Comparison of ENCODE assay signal across 8 mouse cellular contexts in genomic region chr9:96890266-96890665, GRCm38 (mm10). TPM values are rescaled to one million over a fixed set of nuclear protein-coding genes. Genes with fewer than 3 reads are reported as not detected.
DNase-seq lines count a peak whose midpoint lies in the region; ATAC-seq and TF ChIP-seq lines count a peak whose summit lies in the region.
"Had no signal": no experiment of that assay in that cellular context is flagged by ENCODE, and none has a peak within 500 bp of the region (broad histone marks: within the 10 kb centered on the region; RNA-seq: fewer than 3 reads in every experiment).

No protein-coding gene starts in this region.

- TF ChIP-seq CTCF in lung, embryonic 14.5 days (IDR thresholded peaks at IDR 0.05; ENCODE audit: low read depth) = no peak

- H3K27ac ChIP-seq in lung, embryonic 14.5 days (ENCODE audit: low read depth) = no peak overlapping the region
- H3K27ac ChIP-seq in embryonic facial prominence, embryonic 10.5 days (replicated peaks) = peak overlapping the region; percentile 95
- H3K27ac ChIP-seq in hindbrain, embryonic 14.5 days = peak overlapping the region; percentile 81
- peak overlapping the region; percentile 76 for H3K27ac ChIP-seq in neural tube, embryonic 13.5 days (replicated peaks)
- H3K27ac ChIP-seq: limb, embryonic 15.5 days had no signal

- H3K27me3 ChIP-seq in lung, embryonic 14.5 days (ENCODE audit: insufficient read depth, low read length) = peaks cover 18% of the 10 kb centered on the region
- H3K27me3 ChIP-seq in embryonic facial prominence, embryonic 10.5 days (replicated peaks; ENCODE audit: low read depth, poor library complexity, severe bottlenecking) = peaks cover 49% of the 10 kb centered on the region
- no peaks in the 10 kb centered on the region for H3K27me3 ChIP-seq in hindbrain, embryonic 14.5 days (ENCODE audit: control insufficient read depth, insufficient read depth, low read length)
- no peaks in the 10 kb centered on the region for H3K27me3 ChIP-seq in neural tube, embryonic 13.5 days

- H3K4me3 ChIP-seq in lung, embryonic 14.5 days (ENCODE audit: low read depth, low read length) = no peak overlapping the region
- 0 out of 2 replicates have a peak overlapping the region, but pooled peaks have one; percentile 78 for H3K4me3 ChIP-seq in embryonic facial prominence, embryonic 10.5 days
- no peak overlapping the region for H3K4me3 ChIP-seq in hindbrain, embryonic 14.5 days (replicated peaks; ENCODE audit: low read length)
- peak overlapping the region; percentile 58; the same call in 1 of the 2 replicates for H3K4me3 ChIP-seq in neural tube, embryonic 13.5 days

- H3K9ac ChIP-seq in lung, embryonic 14.5 days = no peak overlapping the region; the same call in 1 of the 2 replicates
- no peak overlapping the region for H3K9ac ChIP-seq in hindbrain, embryonic 14.5 days
- H3K9ac ChIP-seq in neural tube, embryonic 13.5 days = peak overlapping the region; percentile 84; the same call in 1 of the 2 replicates

- H3K4me1 ChIP-seq in lung, embryonic 14.5 days (ENCODE audit: insufficient read depth) = no peaks in the 10 kb centered on the region
- H3K4me1 ChIP-seq in embryonic facial prominence, embryonic 10.5 days = peaks cover 61% of the 10 kb centered on the region
- peaks cover 51% of the 10 kb centered on the region for H3K4me1 ChIP-seq in hindbrain, embryonic 14.5 days (replicated peaks; ENCODE audit: control insufficient read depth, insufficient read depth, low read length)
- H3K4me1 ChIP-seq in neural tube, embryonic 13.5 days (replicated peaks) = peaks cover 75% of the 10 kb centered on the region

- no peak for ATAC-seq in lung, embryonic 14.5 days (ENCODE audit: insufficient read depth)
- ATAC-seq in hindbrain, embryonic 14.5 days (ENCODE audit: low FRiP score) = no peak
- no peak for ATAC-seq in neural tube, embryonic 13.5 days (ENCODE audit: low read depth)
- no peak for ATAC-seq in monocyte, adult 5-6 weeks (replicated peaks; ENCODE audit: insufficient number of reproducible peaks, low FRiP score, low TSS enrichment, poor library complexity, severe bottlenecking)

- no peaks in the 10 kb centered on the region for H3K36me3 ChIP-seq in lung, embryonic 14.5 days (ENCODE audit: insufficient read depth)
- no peaks in the 10 kb centered on the region for H3K36me3 ChIP-seq in embryonic facial prominence, embryonic 10.5 days (replicated peaks)
- no peaks in the 10 kb centered on the region for H3K36me3 ChIP-seq in hindbrain, embryonic 14.5 days (replicated peaks; ENCODE audit: control insufficient read depth, insufficient read depth)
- no peaks in the 10 kb centered on the region for H3K36me3 ChIP-seq in neural tube, embryonic 13.5 days
- H3K36me3 ChIP-seq: limb, embryonic 15.5 days had no signal

- peak overlapping the region; percentile 94; the same call in 1 of the 2 replicates for H3K4me2 ChIP-seq in lung, embryonic 14.5 days
- peak overlapping the region; percentile 93 for H3K4me2 ChIP-seq in hindbrain, embryonic 14.5 days (replicated peaks)
- peak overlapping the region; percentile 86 for H3K4me2 ChIP-seq in neural tube, embryonic 13.5 days

- no peaks in the 10 kb centered on the region for H3K9me3 ChIP-seq in lung, embryonic 14.5 days (ENCODE audit: low read depth, low read length)
- H3K9me3 ChIP-seq in embryonic facial prominence, embryonic 10.5 days = no peaks in the 10 kb centered on the region
- H3K9me3 ChIP-seq in hindbrain, embryonic 14.5 days (ENCODE audit: control insufficient read depth, low read length) = no peaks in the 10 kb centered on the region
- H3K9me3 ChIP-seq in neural tube, embryonic 13.5 days = no peaks in the 10 kb centered on the region
- H3K9me3 ChIP-seq: limb, embryonic 15.5 days had no signal

- WGBS in lung, embryonic 14.5 days = 79% methylated on average over 6 of the region's 6 CpGs
- 72% methylated on average over 6 of the region's 6 CpGs for WGBS in embryonic facial prominence, embryonic 10.5 days
- 56% methylated on average over 6 of the region's 6 CpGs for WGBS in hindbrain, embryonic 14.5 days
- WGBS in neural tube, embryonic 13.5 days = 62% methylated on average over 6 of the region's 6 CpGs

- DNase-seq in lung, embryonic 14.5 days = no peak
- no peak for DNase-seq in lung, postnatal 4 days
- no peak for DNase-seq in embryonic facial prominence, embryonic 10.5 days (ENCODE audit: low spot score)
- no peak for DNase-seq in hindbrain, embryonic 14.5 days (ENCODE audit: low spot score)
- DNase-seq in lung, adult 18-20 months = no peak

RNA-seq across cellular contexts. Expression of gene Pxylp1, which starts 2.2 kb away (rescaled TPM):
- polyA plus RNA-seq in lung, embryonic 14.5 days (2014; fragmentation: Nextera tagmentation; extraction: Ambion mirVana) = 17.2 and 17.4 TPM in 2 replicates
- polyA plus RNA-seq in embryonic facial prominence, embryonic 10.5 days (2016; fragmentation: Nextera tagmentation; extraction: Ambion mirVana) = 16.7 and 17.5 TPM in 2 replicates
- 34.6 and 43.9 TPM in 2 replicates for polyA plus RNA-seq in hindbrain, embryonic 14.5 days (2014; fragmentation: Nextera tagmentation; extraction: Ambion mirVana)
- polyA plus RNA-seq in neural tube, embryonic 13.5 days (2015; fragmentation: Nextera tagmentation; extraction: Ambion mirVana) = 31.5 and 33.4 TPM in 2 replicates
- 6.8 to 21.3 TPM (median 8.5 TPM) in 3 replicates for total RNA-seq in monocyte, adult 5-6 weeks (2017)

Comparison
In these comparisons a context has a peak if more than half of its experiments do, and no peak if none do; other contexts are left out.
1. H3K4me3 ChIP-seq: peak in embryonic facial prominence, embryonic 10.5 days (single experiment) and neural tube, embryonic 13.5 days (single experiment); none in lung, embryonic 14.5 days (single experiment) and hindbrain, embryonic 14.5 days (single experiment).
2. Peak in every context shown above with its lines, with median percentiles within 50 percentile points of each other: H3K4me2 ChIP-seq.